Mouse (Mus musculus): ENCODE data around the gene Tardbp. TPM values are rescaled to one million over a fixed set of nuclear protein-coding genes. Genes with fewer than 3 reads are reported as not detected.

Gene Tardbp
- total RNA-seq, 1 experiment from 2014 or later: 318 TPM

- DNase-seq: no peak
Measured at GRCm38 (mm10) chr4:148638302-148638701, 11.5 kb upstream of the Tardbp start.

- DNase-seq: no peak
Measured at GRCm38 (mm10) chr4:148635309-148635708, 8.5 kb upstream of the Tardbp start.

- DNase-seq: no peak
Measured at GRCm38 (mm10) chr4:148633395-148634061, 6.7 kb upstream of the Tardbp start.

- no peak for DNase-seq
Measured at GRCm38 (mm10) chr4:148632013-148632692, 5.3 kb upstream of the Tardbp start.

GRCm38 (mm10) chr4:148627246-148627645 is 427 bp upstream of the Tardbp start:
- DNase-seq: no peak

GRCm38 (mm10) chr4:148625756-148626622 is 830 bp downstream of the Tardbp start:
- DNase-seq: no peak

- no peak for DNase-seq
Measured at GRCm38 (mm10) chr4:148625010-148625409, 1.8 kb downstream of the Tardbp start.

GRCm38 (mm10) chr4:148623609-148624008 is 3.2 kb downstream of the Tardbp start:
- no peak for DNase-seq

GRCm38 (mm10) chr4:148622485-148622884 is 4.3 kb downstream of the Tardbp start:
- DNase-seq: no peak

GRCm38 (mm10) chr4:148620718-148621117 is 6.1 kb downstream of the Tardbp start:
- no peak for DNase-seq

GRCm38 (mm10) chr4:148619805-148620204 is 7.0 kb downstream of the Tardbp start:
- DNase-seq: no peak

- DNase-seq: no peak
Measured at GRCm38 (mm10) chr4:148613738-148614137, 13.1 kb downstream of the Tardbp start.

GRCm38 (mm10) chr4:148612557-148612956 is 14.3 kb downstream of the Tardbp start:
- DNase-seq: no peak

GRCm38 (mm10) chr4:148610631-148611364 is 16.0 kb downstream of the Tardbp start:
- no peak for DNase-seq

GRCm38 (mm10) chr4:148609805-148610204 is 17.0 kb downstream of the Tardbp start:
- DNase-seq: no peak

- DNase-seq: peak; percentile 84
Measured at GRCm38 (mm10) chr4:148607758-148608157, 19.1 kb downstream of the Tardbp start.

- DNase-seq: peak; percentile 68
Measured at GRCm38 (mm10) chr4:148604541-148605165, 22.2 kb downstream of the Tardbp start.

GRCm38 (mm10) chr4:148604141-148604540 is 22.7 kb downstream of the Tardbp start:
- peak; percentile 31 for DNase-seq

GRCm38 (mm10) chr4:148603376-148604139 is 23.3 kb downstream of the Tardbp start:
- DNase-seq: no peak

- no peak for DNase-seq
Measured at GRCm38 (mm10) chr4:148602357-148603120, 24.3 kb downstream of the Tardbp start, which contains the start of gene Masp2. Gene Masp2 (plus strand): TSS chr4:148602554.
